Mouse (Mus musculus): ENCODE data around the gene Asic3. TPM values are rescaled to one million over a fixed set of nuclear protein-coding genes. Genes with fewer than 3 reads are reported as not detected.

Asic3 gene
- polyA plus RNA-seq (2015; fragmentation: Nextera tagmentation; extraction: Ambion mirVana), result 0.14 and 0.36 TPM in 2 replicates

- Histone ChIP-seq H3K4me2 (ENCODE audit: low read length) (no peak within 1 kb of the TSS), H3K27ac (ENCODE audit: low read length) (no peak within 1 kb of the TSS), H3K4me1 (replicated peaks; ENCODE audit: control insufficient read depth, insufficient read depth, low read length) (peaks cover 7% of the 10 kb centered on the region), H3K36me3 (ENCODE audit: control insufficient read depth, insufficient read depth) (no peaks in the 10 kb centered on the region), H3K4me3 (replicated peaks; ENCODE audit: low read length) (no peak within 1 kb of the TSS), H3K27me3 (replicated peaks; ENCODE audit: control insufficient read depth, insufficient read depth, low read length) (no peaks in the 10 kb centered on the region), H3K9ac (replicated peaks; ENCODE audit: low read depth, low read length) (no peak within 1 kb of the TSS), H3K9me3 (ENCODE audit: control insufficient read depth, low read length) (no peaks in the 10 kb centered on the region)
- 53% methylated on average over 11 of the region's 11 CpGs for WGBS
- ATAC-seq, result no peak
These were observed at the start of gene Asic3 for GRCm38 (mm10) chr5:24413042-24413693. Asic3 (plus strand) TSS chr5:24413392.

GRCm38 (mm10) chr5:24363467-24363866, 49.7 kb upstream of the Asic3 start:
- no peak overlapping the region for H3K9ac ChIP-seq (replicated peaks; ENCODE audit: low read depth, low read length)
- H3K36me3 ChIP-seq (ENCODE audit: control insufficient read depth, insufficient read depth), result no peaks in the 10 kb centered on the region
- no peaks in the 10 kb centered on the region for H3K27me3 ChIP-seq (replicated peaks; ENCODE audit: control insufficient read depth, insufficient read depth, low read length)
- no peak overlapping the region for H3K27ac ChIP-seq (ENCODE audit: low read length)
- no peak overlapping the region for H3K4me3 ChIP-seq (replicated peaks; ENCODE audit: low read length)
- 88% methylated on average over 2 of the region's 2 CpGs for WGBS
- H3K4me1 ChIP-seq (replicated peaks; ENCODE audit: control insufficient read depth, insufficient read depth, low read length), result no peaks in the 10 kb centered on the region
- no peaks in the 10 kb centered on the region for H3K9me3 ChIP-seq (ENCODE audit: control insufficient read depth, low read length)
- ATAC-seq, result no peak
- H3K4me2 ChIP-seq (ENCODE audit: low read length), result no peak overlapping the region

- ATAC-seq, result no peak
- H3K4me2 ChIP-seq (ENCODE audit: low read length), result no peak overlapping the region
- WGBS, result 66% methylated on average over 3 of the region's 3 CpGs
These were observed 49.1 kb upstream of the Asic3 start for GRCm38 (mm10) chr5:24364061-24364460.

DNA sequence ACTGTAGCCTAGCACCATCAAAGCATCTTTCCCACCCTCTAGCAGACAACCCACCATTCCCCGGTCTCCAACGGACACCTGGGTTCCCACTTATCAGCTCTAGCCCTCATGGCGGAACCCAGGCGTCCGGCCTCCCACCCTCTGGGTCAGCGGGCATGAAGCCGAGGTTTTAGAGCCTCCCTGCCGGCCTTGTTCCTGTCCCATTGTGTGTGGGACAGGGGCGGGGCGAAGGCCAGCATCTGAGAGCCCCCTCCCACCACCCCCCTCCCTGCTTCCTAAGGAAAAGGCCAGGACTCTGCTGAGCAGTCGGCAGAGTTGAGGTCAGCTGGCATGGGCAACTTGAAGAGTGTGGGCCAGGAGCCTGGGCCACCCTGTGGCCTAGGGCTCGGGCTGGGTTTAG, 48.7 kb upstream of the Asic3 start, which contains the start of gene Nos3:
Gene Nos3, plus strand, starts transcription at position 303 of the 400 bp plus-strand sequence.
- H3K4me1 ChIP-seq (replicated peaks; ENCODE audit: control insufficient read depth, insufficient read depth, low read length), result no peaks in the 10 kb centered on the region
- no peaks in the 10 kb centered on the region for H3K27me3 ChIP-seq (replicated peaks; ENCODE audit: control insufficient read depth, insufficient read depth, low read length)
- WGBS, result 27% methylated on average over 12 of the region's 12 CpGs
- H3K27ac ChIP-seq (ENCODE audit: low read length), result no peak within 1 kb of the TSS
- H3K9ac ChIP-seq (replicated peaks; ENCODE audit: low read depth, low read length), result no peak within 1 kb of the TSS
- no peak within 1 kb of the TSS for H3K4me2 ChIP-seq (ENCODE audit: low read length)
- H3K9me3 ChIP-seq (ENCODE audit: control insufficient read depth, low read length), result no peaks in the 10 kb centered on the region
- no peak within 1 kb of the TSS for H3K4me3 ChIP-seq (replicated peaks; ENCODE audit: low read length)
- no peaks in the 10 kb centered on the region for H3K36me3 ChIP-seq (ENCODE audit: control insufficient read depth, insufficient read depth)
- no peak for ATAC-seq

More at GRCm38 (mm10) chr5:24364061-24364460, 49.1 kb upstream of the Asic3 start:
- Histone ChIP-seq H3K27me3 (replicated peaks; ENCODE audit: control insufficient read depth, insufficient read depth, low read length) (no peaks in the 10 kb centered on the region), H3K27ac (ENCODE audit: low read length) (no peak overlapping the region), H3K4me1 (replicated peaks; ENCODE audit: control insufficient read depth, insufficient read depth, low read length) (no peaks in the 10 kb centered on the region), H3K4me3 (replicated peaks; ENCODE audit: low read length) (no peak overlapping the region), H3K9me3 (ENCODE audit: control insufficient read depth, low read length) (no peaks in the 10 kb centered on the region), H3K36me3 (ENCODE audit: control insufficient read depth, insufficient read depth) (no peaks in the 10 kb centered on the region), H3K9ac (replicated peaks; ENCODE audit: low read depth, low read length) (no peak overlapping the region)

- ATAC-seq, result no peak
- Histone ChIP-seq H3K4me3 (replicated peaks; ENCODE audit: low read length) (no peak overlapping the region), H3K27me3 (replicated peaks; ENCODE audit: control insufficient read depth, insufficient read depth, low read length) (no peaks in the 10 kb centered on the region), H3K4me2 (ENCODE audit: low read length) (no peak overlapping the region), H3K36me3 (ENCODE audit: control insufficient read depth, insufficient read depth) (no peaks in the 10 kb centered on the region), H3K9me3 (ENCODE audit: control insufficient read depth, low read length) (no peaks in the 10 kb centered on the region), H3K4me1 (replicated peaks; ENCODE audit: control insufficient read depth, insufficient read depth, low read length) (no peaks in the 10 kb centered on the region), H3K9ac (replicated peaks; ENCODE audit: low read depth, low read length) (no peak overlapping the region), H3K27ac (ENCODE audit: low read length) (no peak overlapping the region)
- 85% methylated on average over 10 of the region's 10 CpGs for WGBS
These were observed 48.2 kb upstream of the Asic3 start for GRCm38 (mm10) chr5:24364963-24365362.

- ATAC-seq, result no peak
- Histone ChIP-seq H3K4me2 (ENCODE audit: low read length) (no peak overlapping the region), H3K4me3 (replicated peaks; ENCODE audit: low read length) (no peak overlapping the region)
These were observed 47.7 kb upstream of the Asic3 start for GRCm38 (mm10) chr5:24365528-24365927.

GRCm38 (mm10) chr5:24366426-24366825, 46.8 kb upstream of the Asic3 start:
- Histone ChIP-seq H3K4me3 (replicated peaks; ENCODE audit: low read length) (no peak overlapping the region), H3K27ac (ENCODE audit: low read length) (no peak overlapping the region), H3K9me3 (ENCODE audit: control insufficient read depth, low read length) (no peaks in the 10 kb centered on the region), H3K4me1 (replicated peaks; ENCODE audit: control insufficient read depth, insufficient read depth, low read length) (no peaks in the 10 kb centered on the region), H3K36me3 (ENCODE audit: control insufficient read depth, insufficient read depth) (no peaks in the 10 kb centered on the region), H3K4me2 (ENCODE audit: low read length) (no peak overlapping the region), H3K9ac (replicated peaks; ENCODE audit: low read depth, low read length) (no peak overlapping the region), H3K27me3 (replicated peaks; ENCODE audit: control insufficient read depth, insufficient read depth, low read length) (no peaks in the 10 kb centered on the region)
- WGBS, result 79% methylated on average over 9 of the region's 9 CpGs
- ATAC-seq, result no peak

More at GRCm38 (mm10) chr5:24365528-24365927, 47.7 kb upstream of the Asic3 start:
- 54% methylated on average over 5 of the region's 5 CpGs for WGBS
- no peak overlapping the region for H3K9ac ChIP-seq (replicated peaks; ENCODE audit: low read depth, low read length)
- no peaks in the 10 kb centered on the region for H3K27me3 ChIP-seq (replicated peaks; ENCODE audit: control insufficient read depth, insufficient read depth, low read length)
- no peak overlapping the region for H3K27ac ChIP-seq (ENCODE audit: low read length)
- no peaks in the 10 kb centered on the region for H3K36me3 ChIP-seq (ENCODE audit: control insufficient read depth, insufficient read depth)
- no peaks in the 10 kb centered on the region for H3K4me1 ChIP-seq (replicated peaks; ENCODE audit: control insufficient read depth, insufficient read depth, low read length)
- H3K9me3 ChIP-seq (ENCODE audit: control insufficient read depth, low read length), result no peaks in the 10 kb centered on the region

DNA sequence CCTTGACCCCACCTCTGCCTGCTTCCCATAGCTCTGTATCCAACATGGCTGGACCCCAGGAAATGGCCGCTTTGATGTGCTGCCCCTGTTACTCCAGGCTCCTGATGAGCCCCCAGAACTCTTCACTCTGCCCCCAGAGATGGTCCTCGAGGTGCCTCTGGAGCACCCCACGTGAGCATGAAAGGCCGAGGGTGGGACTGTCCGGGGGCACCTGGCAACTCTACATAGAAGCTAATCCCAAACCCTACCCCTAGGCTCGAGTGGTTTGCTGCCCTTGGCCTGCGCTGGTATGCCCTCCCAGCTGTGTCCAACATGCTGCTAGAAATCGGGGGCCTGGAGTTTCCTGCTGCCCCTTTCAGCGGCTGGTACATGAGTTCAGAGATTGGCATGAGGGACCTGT, 43.4 kb upstream of the Asic3 start:
- Histone ChIP-seq H3K4me1 (replicated peaks; ENCODE audit: control insufficient read depth, insufficient read depth, low read length) (peaks cover 8% of the 10 kb centered on the region), H3K27ac (ENCODE audit: low read length) (no peak overlapping the region), H3K9me3 (ENCODE audit: control insufficient read depth, low read length) (no peaks in the 10 kb centered on the region), H3K4me3 (replicated peaks; ENCODE audit: low read length) (no peak overlapping the region), H3K36me3 (ENCODE audit: control insufficient read depth, insufficient read depth) (no peaks in the 10 kb centered on the region), H3K4me2 (ENCODE audit: low read length) (no peak overlapping the region), H3K27me3 (replicated peaks; ENCODE audit: control insufficient read depth, insufficient read depth, low read length) (no peaks in the 10 kb centered on the region), H3K9ac (replicated peaks; ENCODE audit: low read depth, low read length) (no peak overlapping the region)
- 89% methylated on average over 9 of the region's 9 CpGs for WGBS
- no peak for ATAC-seq

- H3K9me3 ChIP-seq (ENCODE audit: control insufficient read depth, low read length), result no peaks in the 10 kb centered on the region
- no peak overlapping the region for H3K27ac ChIP-seq (ENCODE audit: low read length)
- no peaks in the 10 kb centered on the region for H3K36me3 ChIP-seq (ENCODE audit: control insufficient read depth, insufficient read depth)
- H3K4me1 ChIP-seq (replicated peaks; ENCODE audit: control insufficient read depth, insufficient read depth, low read length), result peaks cover 11% of the 10 kb centered on the region
- WGBS, result 49% methylated on average over 5 of the region's 5 CpGs
- no peak for ATAC-seq
- H3K4me2 ChIP-seq (ENCODE audit: low read length), result no peak overlapping the region
- H3K27me3 ChIP-seq (replicated peaks; ENCODE audit: control insufficient read depth, insufficient read depth, low read length), result no peaks in the 10 kb centered on the region
- H3K4me3 ChIP-seq (replicated peaks; ENCODE audit: low read length), result no peak overlapping the region
- no peak overlapping the region for H3K9ac ChIP-seq (replicated peaks; ENCODE audit: low read depth, low read length)
These were observed 39.4 kb upstream of the Asic3 start for GRCm38 (mm10) chr5:24373807-24374206.
